Mouse (Mus musculus) erythroblast, embryonic 14.5 days (primary cell): ENCODE results near the gene Fgfr2.

Source experiments
- GATA1 ChIP-seq: IDR thresholded peaks from 2 replicates; pipeline ENCODE4 v1.6.1; 2012; ENCODE audit warnings: low read length, inconsistent platforms, mixed read lengths
- TAL1 ChIP-seq: IDR thresholded peaks from 3 replicates; pipeline ENCODE4 v1.6.1; 2012; ENCODE audit warnings: low read length, inconsistent platforms, mixed read lengths

DNA sequence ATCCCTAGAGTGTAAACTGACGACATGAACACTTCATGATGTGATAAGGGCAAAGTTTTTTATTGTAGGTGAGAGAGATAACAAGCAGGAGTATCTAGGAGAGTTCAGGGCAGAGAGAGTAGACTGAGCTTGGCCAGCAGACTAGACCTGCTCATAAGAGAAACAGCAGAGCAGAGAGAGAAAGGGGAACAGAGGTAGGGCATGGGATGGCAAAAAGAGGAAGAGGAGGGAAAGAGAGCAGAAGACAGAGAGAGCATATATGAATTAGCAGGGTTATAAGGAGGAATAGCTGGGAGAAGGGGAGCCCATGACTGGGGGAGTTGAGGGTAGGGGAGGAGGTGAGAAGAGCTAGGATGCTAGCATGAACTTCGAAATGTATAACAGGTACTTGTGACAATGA, 1791.5 kb downstream of the Fgfr2 start:
- TF ChIP-seq GATA1 (no peak), TAL1 (no peak)
